Mouse (Mus musculus) adrenal gland, postnatal 10 days (tissue): ENCODE results near the gene Atp6v1b1. TPM values are rescaled to one million over a fixed set of nuclear protein-coding genes. Genes with fewer than 3 reads are reported as not detected.

Experiments used
- DNase-seq: peaks from one replicate; pipeline ENCODE4 v3.0.0; 2021; ENCODE audit warnings: mixed read lengths
- total RNA-seq, 2 experiments: library from RNA; stranded (reverse); gene quantifications; 2 replicates each; pipeline ENCODE4 v1.2.3; 2021

Atp6v1b1 gene
- total RNA-seq, 2 experiments from 2014 or later, result not detected

GRCm38 (mm10) chr6:83715461-83716196 is 27.2 kb upstream of the Atp6v1b1 start:
- DNase-seq, result peak; percentile 12

GRCm38 (mm10) chr6:83717026-83717425 is 25.8 kb upstream of the Atp6v1b1 start:
- DNase-seq, result no peak

- DNase-seq, result no peak
These were observed 20.3 kb upstream of the Atp6v1b1 start for GRCm38 (mm10) chr6:83722526-83722925.

DNA sequence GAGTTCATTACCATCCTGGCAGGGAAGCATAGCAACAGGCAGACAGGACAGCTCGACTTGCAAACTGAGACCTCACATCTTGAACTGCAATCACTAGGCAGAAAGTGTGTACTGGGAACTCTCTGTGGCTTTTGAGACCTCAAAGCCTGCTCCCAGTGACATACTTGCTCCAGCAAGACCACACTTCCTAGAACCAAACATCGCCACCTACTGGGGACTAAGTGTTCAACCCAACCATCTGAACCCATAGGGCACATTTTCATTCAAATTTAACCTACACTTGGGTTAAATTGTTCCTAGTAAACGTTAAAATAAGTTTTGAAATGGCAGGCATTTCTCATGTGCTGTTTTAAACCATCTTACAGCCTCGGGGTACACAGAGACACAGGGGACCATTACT is 15.6 kb upstream of the Atp6v1b1 start:
- DNase-seq, result no peak

GRCm38 (mm10) chr6:83728488-83728887 is 14.3 kb upstream of the Atp6v1b1 start:
- DNase-seq, result peak; percentile 36

- DNase-seq, result no peak
These were observed 13.3 kb upstream of the Atp6v1b1 start for GRCm38 (mm10) chr6:83729350-83729970.

GRCm38 (mm10) chr6:83731128-83731527 is 11.7 kb upstream of the Atp6v1b1 start:
- peak; percentile 88 for DNase-seq

- no peak for DNase-seq
These were observed 5.5 kb upstream of the Atp6v1b1 start for GRCm38 (mm10) chr6:83737311-83737710.

- no peak for DNase-seq
These were observed 4.2 kb upstream of the Atp6v1b1 start for GRCm38 (mm10) chr6:83738596-83738995.

DNA sequence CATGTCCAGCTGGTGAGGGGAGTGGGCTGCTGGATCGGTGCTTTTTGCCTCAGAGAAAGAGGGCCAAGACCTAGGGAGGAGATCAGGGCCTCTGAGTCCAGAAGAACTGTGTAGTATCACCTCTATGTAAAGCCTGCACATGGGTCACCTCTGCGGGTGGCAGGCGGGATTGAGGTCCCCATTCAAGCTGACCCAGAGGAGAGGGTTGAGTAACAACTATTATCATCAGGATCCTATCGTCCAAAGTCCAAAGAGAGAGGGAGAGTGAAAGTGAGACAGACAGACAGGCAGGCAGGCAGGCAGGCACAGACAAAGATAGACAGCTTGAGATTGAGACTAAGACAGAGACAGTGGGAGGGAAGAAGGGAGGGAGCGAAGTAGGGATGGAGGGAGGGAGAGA is 422 bp downstream of the Atp6v1b1 start:
- no peak for DNase-seq

DNA sequence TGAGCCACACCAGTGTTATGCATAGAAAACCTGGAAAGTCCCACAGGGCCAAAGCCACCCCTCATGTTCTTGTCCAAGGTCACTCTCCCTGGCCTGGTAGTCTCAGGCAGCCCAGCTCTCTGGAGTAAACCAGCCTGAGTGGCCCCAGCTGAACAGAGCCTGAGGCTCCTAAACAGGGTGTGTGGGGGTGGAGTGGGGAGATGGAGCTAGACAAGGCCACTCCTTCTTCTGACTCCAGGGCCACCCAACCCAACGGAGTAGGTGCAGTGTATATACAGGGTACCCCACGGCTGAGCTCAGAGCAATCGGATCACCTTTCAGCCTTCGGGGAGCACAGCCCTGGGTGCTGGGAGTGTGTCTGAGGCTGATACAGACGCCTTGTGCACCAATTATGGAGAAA is 1.3 kb downstream of the Atp6v1b1 start:
- DNase-seq, result no peak

GRCm38 (mm10) chr6:83744557-83744956 is 1.8 kb downstream of the Atp6v1b1 start:
- DNase-seq, result no peak

DNA sequence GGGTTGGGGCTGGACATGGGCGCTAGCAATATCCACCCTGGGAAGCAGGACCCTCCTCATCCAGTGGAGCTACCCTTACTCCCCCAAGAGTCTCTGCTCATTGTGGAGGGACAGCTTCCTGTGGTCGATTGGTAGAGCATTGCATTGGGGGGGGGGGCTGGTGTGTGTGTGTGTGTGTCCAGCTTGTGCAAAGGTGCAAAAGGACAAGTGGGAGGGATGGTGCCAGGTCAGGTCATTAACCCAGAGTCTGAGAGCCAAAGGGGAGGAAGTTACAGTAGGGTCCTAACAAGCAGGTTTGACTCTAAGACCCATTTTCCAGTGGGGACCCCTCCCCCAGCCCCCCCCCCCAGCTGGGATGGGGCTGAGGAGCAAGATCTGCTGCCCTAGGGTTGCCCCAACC is 2.7 kb downstream of the Atp6v1b1 start:
- no peak for DNase-seq

GRCm38 (mm10) chr6:83749286-83749685 is 6.5 kb downstream of the Atp6v1b1 start:
- DNase-seq, result no peak

DNA sequence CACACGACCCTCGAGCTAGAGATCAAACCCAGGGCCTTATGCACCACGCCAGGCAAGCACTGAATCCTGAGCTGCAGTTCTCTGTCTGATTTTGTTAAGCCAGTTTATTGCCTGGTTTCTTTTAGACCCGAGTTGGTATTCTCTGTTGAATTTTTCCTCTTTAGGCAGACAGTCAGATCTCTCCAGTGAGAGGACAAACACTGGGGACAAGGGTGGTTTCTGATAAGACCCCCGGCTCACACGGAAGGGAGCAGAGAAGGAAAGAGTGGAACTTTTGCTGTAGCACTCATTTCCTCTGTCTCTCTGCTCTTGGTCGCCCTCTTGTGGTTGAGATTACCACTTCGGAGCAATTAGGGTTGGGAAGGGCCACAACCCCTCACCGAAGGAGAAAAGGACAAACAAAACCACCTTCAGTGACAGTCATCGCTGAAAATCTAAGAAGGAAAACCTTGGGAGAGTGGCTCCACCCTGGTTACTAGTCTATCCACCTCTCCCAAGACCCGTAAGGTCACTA is 7.4 kb downstream of the Atp6v1b1 start:
- peak; percentile 81 for DNase-seq

GRCm38 (mm10) chr6:83756051-83756450 is 13.3 kb downstream of the Atp6v1b1 start:
- no peak for DNase-seq

GRCm38 (mm10) chr6:83762344-83762743 is 19.6 kb downstream of the Atp6v1b1 start, which contains the start of gene Ankrd53:
Gene Ankrd53, plus strand, starts transcription at chr6:83762644.
- DNase-seq, result no peak

DNA sequence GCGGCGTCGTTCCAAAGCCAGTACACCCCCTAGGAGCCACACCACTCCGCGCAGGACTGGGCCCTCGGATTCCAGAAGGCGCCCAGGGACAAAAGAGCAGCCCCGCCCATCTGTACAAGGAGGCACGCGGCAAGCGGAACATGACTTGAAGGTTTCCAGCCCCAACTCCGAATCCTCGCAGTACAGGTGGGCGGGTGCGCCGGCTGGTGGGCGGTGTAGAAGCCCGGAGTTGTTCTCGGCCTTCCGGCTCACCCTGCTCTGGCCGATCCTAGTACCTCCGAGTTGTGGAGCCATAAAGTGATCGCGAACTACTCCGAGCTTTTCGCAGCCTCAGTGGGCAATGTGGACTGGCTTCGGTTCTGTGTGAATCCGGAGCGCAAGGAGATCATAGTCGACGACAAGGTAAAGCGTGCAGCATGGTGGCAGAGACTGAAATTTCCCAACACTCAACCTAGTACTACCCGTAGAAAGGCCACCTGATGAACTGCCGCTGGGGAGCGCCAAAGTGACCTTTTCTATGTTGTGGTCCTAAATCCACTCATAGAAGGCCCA is 20.2 kb downstream of the Atp6v1b1 start:
- DNase-seq, result peak; percentile 51

DNA sequence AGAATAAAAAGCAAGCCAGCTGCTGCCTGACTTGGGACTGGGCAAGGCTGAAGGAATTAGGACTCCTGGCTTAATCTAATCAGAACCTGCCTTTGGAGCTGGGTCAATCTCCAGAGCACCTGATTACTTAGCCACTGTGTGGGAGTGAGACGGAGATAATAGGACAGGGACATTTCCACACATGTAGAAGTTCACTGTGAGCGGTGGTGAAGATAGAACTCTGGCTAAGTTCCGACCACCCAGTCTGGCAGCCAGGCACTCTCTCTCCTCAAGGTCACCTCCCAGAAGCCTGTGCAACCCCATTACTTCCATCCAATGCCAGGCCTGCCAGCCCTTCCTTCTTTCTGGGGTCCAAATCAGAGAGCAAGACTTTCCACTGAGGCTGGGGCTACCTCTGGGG is 24.2 kb downstream of the Atp6v1b1 start:
- DNase-seq, result no peak

DNA sequence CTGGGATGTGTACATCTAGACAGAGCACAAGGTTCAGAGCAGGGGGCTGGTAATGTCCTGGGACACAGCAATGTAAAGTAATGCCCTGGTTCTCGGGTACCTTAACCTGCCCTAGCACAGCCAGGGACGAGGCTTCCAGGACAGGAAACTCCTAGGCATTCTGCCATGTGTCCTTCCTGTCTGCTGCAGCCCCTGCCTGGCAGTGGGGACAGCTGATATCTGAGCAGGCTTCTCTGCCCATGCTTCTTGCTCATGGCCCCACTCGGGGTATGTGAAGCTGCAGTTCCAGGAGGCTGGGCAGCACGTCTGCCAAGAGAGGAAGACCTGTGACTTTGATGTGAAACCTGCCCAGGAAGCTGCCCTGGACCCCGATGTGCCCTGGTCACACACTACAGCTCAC is 25.7 kb downstream of the Atp6v1b1 start:
- DNase-seq, result no peak

- DNase-seq, result no peak
These were observed 31.3 kb downstream of the Atp6v1b1 start for GRCm38 (mm10) chr6:83774126-83774525.

DNA sequence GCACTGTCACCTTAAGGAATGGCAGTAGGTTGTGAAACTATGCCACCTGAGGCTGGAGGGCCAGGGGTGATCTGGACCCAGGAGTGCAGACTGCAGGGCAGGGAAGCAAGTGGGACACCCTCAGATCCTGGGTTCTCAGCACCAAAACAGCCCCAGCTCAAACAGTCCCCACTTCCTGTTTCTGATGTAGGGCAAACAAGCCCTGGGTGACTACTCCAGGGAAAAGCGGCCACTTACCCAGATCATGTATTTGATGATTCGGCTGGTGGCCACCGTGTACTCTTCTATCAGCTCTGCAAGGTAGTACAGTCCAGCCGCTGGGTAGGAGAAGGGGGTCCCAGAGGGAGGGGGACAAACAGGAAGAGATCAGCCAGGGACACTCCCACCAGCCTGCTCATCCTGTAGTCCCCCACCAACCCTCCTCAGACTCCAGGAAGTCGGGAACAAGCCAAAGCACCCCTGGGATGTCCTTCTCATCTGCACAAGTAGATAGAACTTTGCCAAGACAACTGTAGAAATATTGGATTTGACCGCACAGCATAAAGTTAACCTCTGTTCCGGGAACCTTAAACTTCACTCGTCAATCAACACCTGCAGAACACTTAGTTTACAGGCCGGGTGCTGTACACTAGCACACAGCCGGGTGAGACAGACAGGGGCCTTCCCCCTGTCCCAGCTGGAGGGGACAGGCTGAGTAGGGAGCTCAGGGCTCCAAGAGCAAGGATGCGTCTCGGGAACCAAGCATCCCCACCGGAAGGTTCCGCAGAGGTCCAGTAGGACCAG is 32.2 kb downstream of the Atp6v1b1 start:
- peak; percentile 28 for DNase-seq
